Mouse (Mus musculus) kidney, adult 10 weeks (tissue): Measurements from ENCODE around the gene Ndufa1. TPM values are rescaled to one million over a fixed set of nuclear protein-coding genes. Genes with fewer than 3 reads are reported as not detected.

Source experiments
- polyA plus RNA-seq: library from polyadenylated mRNA; stranded (reverse); fragments of 350-450 nt; fragmentation: Illumina TruSeq; extraction: RNeasy Lipid Tissue Mini Kit (QIAGEN cat#74804); gene quantifications from one replicate; pipeline ENCODE4 v1.2.3, GENCODE M21; 2014; ENCODE audit warnings: low read depth, low replicate concordance

Gene Ndufa1
- 470 TPM for polyA plus RNA-seq

GRCm38 (mm10) chrX:37191105-37191743, at the start of gene Ndufa1, which contains the start of gene Rnf113a1:
Ndufa1 (minus strand) TSS chrX:37191163.
Rnf113a1 (plus strand) TSS chrX:37191245.

GRCm38 (mm10) chrX:37222158-37222557, 31.2 kb upstream of the Ndufa1 start, which contains the start of gene Rhox1:
Rhox1 (minus strand) TSS chrX:37222258.

GRCm38 (mm10) chrX:37210941-37211340, 20.0 kb upstream of the Ndufa1 start, which contains the start of gene Gm9:
Gm9 (minus strand) TSS chrX:37211041.

GRCm38 (mm10) chrX:37168742-37169141, 22.2 kb downstream of the Ndufa1 start, which contains the start of gene Akap14:
Akap14 (minus strand) TSS chrX:37168842.

Other genes starting within 250 kb of the Ndufa1 start
- 8.8 TPM for gene Sept6, start 199.4 kb downstream of the Ndufa1 start, polyA plus RNA-seq
- gene Sowahd, start 142.3 kb downstream of the Ndufa1 start, polyA plus RNA-seq: not detected
- gene Rpl39, start 105.8 kb downstream of the Ndufa1 start, polyA plus RNA-seq: 645 TPM
- 53.1 TPM for gene Upf3b, start 80.8 kb downstream of the Ndufa1 start, polyA plus RNA-seq
- 56.2 TPM for gene Nkap, start 64.4 kb downstream of the Ndufa1 start, polyA plus RNA-seq
- not detected for gene Akap14, start 22.3 kb downstream of the Ndufa1 start, polyA plus RNA-seq
- not detected for gene Rnf113a1, start 82 bp upstream of the Ndufa1 start, polyA plus RNA-seq
- not detected for gene Gm9, start 19.9 kb upstream of the Ndufa1 start, polyA plus RNA-seq
- not detected for gene Rhox1, start 31.1 kb upstream of the Ndufa1 start, polyA plus RNA-seq
- gene Rhox2a, start 53.8 kb upstream of the Ndufa1 start, polyA plus RNA-seq: not detected
- gene Rhox3a, start 58.8 kb upstream of the Ndufa1 start, polyA plus RNA-seq: not detected
- gene Rhox4a, start 74.2 kb upstream of the Ndufa1 start, polyA plus RNA-seq: not detected
- gene Rhox3a2, start 188.9 kb upstream of the Ndufa1 start, polyA plus RNA-seq: not detected
- not detected for gene Rhox4a2, start 199.7 kb upstream of the Ndufa1 start, polyA plus RNA-seq
- gene Rhox2b, start 220.9 kb upstream of the Ndufa1 start, polyA plus RNA-seq: not detected
- not detected for gene Rhox4b, start 241.3 kb upstream of the Ndufa1 start, polyA plus RNA-seq